ENCODE assay signal across 8 mouse cellular contexts in genomic region chrX:102157423-102157791, GRCm38 (mm10). TPM values are rescaled to one million over a fixed set of nuclear protein-coding genes. Genes with fewer than 3 reads are reported as not detected.
DNase-seq lines count a peak whose midpoint lies in the region; ATAC-seq and TF ChIP-seq lines count a peak whose summit lies in the region.

No protein-coding gene starts in this region.

- no peaks in the 10 kb centered on the region for H3K4me1 ChIP-seq in heart, embryonic 15.5 days (replicated peaks)
- no peaks in the 10 kb centered on the region for H3K4me1 ChIP-seq in ES-E14 (ENCODE audit: control insufficient read depth in 2 of 2, insufficient read depth in 2 of 2, low read length in 2 of 2, poor library complexity in 1 of 2)
- H3K4me1 ChIP-seq in forebrain, embryonic 16.5 days (replicated peaks; ENCODE audit: control insufficient read depth, insufficient read depth, low read length): 0 out of 2 replicates have a peak, but pooled peaks cover 2% of the 10 kb centered on the region

- 42% methylated on average over 5 of the region's 5 CpGs for WGBS in heart, embryonic 15.5 days
- 46% methylated on average over 5 of the region's 5 CpGs for whole genome bisulfite sequencing in forebrain, embryonic 16.5 days

- H3K27ac ChIP-seq in heart, embryonic 15.5 days: peak overlapping the region; percentile 79
- peak overlapping the region; percentile 3; the same call in 1 of the 2 replicates for H3K27ac ChIP-seq in ES-E14 (ENCODE audit: insufficient read depth, low read depth, low read length, poor library complexity, severe bottlenecking)
- H3K27ac ChIP-seq in forebrain, embryonic 16.5 days (ENCODE audit: low read length): peak overlapping the region; percentile 38; the same call in 1 of the 2 replicates

- intact Hi-C loops in gastrocnemius, postnatal 36 days (cut with DNase I): loop anchor here (5.0 kb wide), 2 partner anchors 35 to 325 kb away; no protein-coding TSS in a partner anchor

- no peaks in the 10 kb centered on the region for H3K27me3 ChIP-seq in heart, embryonic 15.5 days
- no peaks in the 10 kb centered on the region for H3K27me3 ChIP-seq in forebrain, embryonic 16.5 days (replicated peaks; ENCODE audit: control insufficient read depth, insufficient read depth, low read length)

- no peak for DNase-seq in heart, adult 11 months
- DNase-seq in ES-E14 (ENCODE audit: low read depth, low spot score) (no peak), MN1 (ENCODE audit: low spot score) (no peak)
- DNase-seq in layer of hippocampus, postnatal 14 days (ENCODE audit: low spot score in 2 of 2): no peak
- no peak for DNase-seq in gastrocnemius, postnatal 36 days

- H3K9ac ChIP-seq in heart, embryonic 15.5 days: peak overlapping the region; percentile 47; the same call in 1 of the 2 replicates
- H3K9ac ChIP-seq in ES-E14 (ENCODE audit: insufficient read depth, low read depth, low read length, poor library complexity, severe bottlenecking): peak overlapping the region; percentile 58
- H3K9ac ChIP-seq in forebrain, embryonic 16.5 days (replicated peaks; ENCODE audit: low read depth, low read length): no peak overlapping the region

- no peak for ATAC-seq in heart, embryonic 15.5 days (replicated peaks; ENCODE audit: insufficient number of reproducible peaks, insufficient read depth, low FRiP score, low read depth)
- ATAC-seq in forebrain, embryonic 16.5 days: no peak; the same call in 1 of the 2 replicates
- peak; percentile 21; the same call in 1 of the 2 replicates for ATAC-seq in megakaryocyte progenitor cell, adult 5-6 weeks (replicated peaks; ENCODE audit: poor library complexity)

- no peaks in the 10 kb centered on the region for H3K9me3 ChIP-seq in heart, embryonic 15.5 days (replicated peaks)
- H3K9me3 ChIP-seq in ES-E14 (ENCODE audit: control insufficient read depth, insufficient read depth, low read depth, low read length): no peaks in the 10 kb centered on the region
- H3K9me3 ChIP-seq in forebrain, embryonic 16.5 days (ENCODE audit: control insufficient read depth, low read length): no peaks in the 10 kb centered on the region

- peak overlapping the region; percentile 53 for H3K4me2 ChIP-seq in heart, embryonic 15.5 days
- peak overlapping the region; percentile 44 for H3K4me2 ChIP-seq in forebrain, embryonic 16.5 days (ENCODE audit: low read length)

- in situ Hi-C loops in ES-E14 (cut with MboI; ENCODE audit: low sequenced_read_pairs in 2 of 2, unreplicated experiment in 2 of 2): no loop called here

- H3K4me3 ChIP-seq in heart, embryonic 15.5 days: peak overlapping the region; percentile 58
- peak overlapping the region; percentile 49 to 65 for H3K4me3 ChIP-seq in ES-E14 (ENCODE audit: insufficient read depth in 1 of 2, low read depth in 1 of 2, low read length in 2 of 2, poor library complexity in 1 of 2, severe bottlenecking in 1 of 2)
- H3K4me3 ChIP-seq in forebrain, embryonic 16.5 days (replicated peaks; ENCODE audit: low read length): peak overlapping the region; percentile 43

- no peaks in the 10 kb centered on the region for H3K36me3 ChIP-seq in heart, embryonic 15.5 days
- H3K36me3 ChIP-seq in ES-E14 (ENCODE audit: control insufficient read depth, insufficient read depth, low read length, poor library complexity, severe bottlenecking): no peaks in the 10 kb centered on the region
- no peaks in the 10 kb centered on the region for H3K36me3 ChIP-seq in forebrain, embryonic 16.5 days (ENCODE audit: control insufficient read depth, insufficient read depth)

TF ChIP-seq in ES-E14, 5 proteins besides CTCF, POLR2A, EP300 and RAD21:
- TF ChIP-seq CHD2 (IDR thresholded peaks at IDR 0.05; ENCODE audit: low read depth, low read length): no peak
- TF ChIP-seq HCFC1 (IDR thresholded peaks at IDR 0.05; ENCODE audit: borderline replicate concordance, insufficient read depth, low read length): no peak
- no peak for TF ChIP-seq ZC3H11A (IDR thresholded peaks at IDR 0.05; ENCODE audit: borderline replicate concordance, low read depth, low read length)
- no peak for TF ChIP-seq ZNF384 (IDR thresholded peaks at IDR 0.05; ENCODE audit: low read depth, low read length)
- TF ChIP-seq MAFK (IDR thresholded peaks at IDR 0.05; ENCODE audit: insufficient read depth, low read depth, low read length): no peak

RNA-seq across cellular contexts. Expression of gene Ercc6l, which starts 0.5 kb away (rescaled TPM):
- 6.5 and 7.7 TPM in 2 replicates for polyA plus RNA-seq in heart, embryonic 15.5 days (2015; fragmentation: Nextera tagmentation; extraction: Ambion mirVana)
- 16.1 and 19.3 TPM in 2 replicates for total RNA-seq in ES-E14 (2012; rRNA removed)
- 3.8 and 5.2 TPM in 2 replicates for polyA plus RNA-seq in forebrain, embryonic 16.5 days (2015; fragmentation: Nextera tagmentation; extraction: Ambion mirVana)
- total RNA-seq in megakaryocyte progenitor cell, adult 5-6 weeks (2015): 22.3 and 29.5 TPM in 2 replicates
- 28.6 and 32.1 TPM in 2 replicates for total RNA-seq in megakaryocyte progenitor cell, adult 5-6 weeks (2017)
- total RNA-seq in layer of hippocampus, postnatal 14 days (2021): under 1 TPM; 0.29 to 0.62 TPM
- under 1 TPM; 0.12 to 0.15 TPM for total RNA-seq in gastrocnemius, postnatal 36 days (2021)

RNA-seq across cellular contexts. Expression of gene Rps4x, which starts 31.8 kb away (rescaled TPM):
- 431 and 436 TPM in 2 replicates for polyA plus RNA-seq in heart, embryonic 15.5 days (2015; fragmentation: Nextera tagmentation; extraction: Ambion mirVana)
- 1,621 and 1,818 TPM in 2 replicates for total RNA-seq in ES-E14 (2012; rRNA removed)
- 436 and 450 TPM in 2 replicates for polyA plus RNA-seq in forebrain, embryonic 16.5 days (2015; fragmentation: Nextera tagmentation; extraction: Ambion mirVana)
- total RNA-seq in megakaryocyte progenitor cell, adult 5-6 weeks (2015): 4,640 and 4,664 TPM in 2 replicates
- total RNA-seq in megakaryocyte progenitor cell, adult 5-6 weeks (2017): 2,298 and 2,758 TPM in 2 replicates
- total RNA-seq in layer of hippocampus, postnatal 14 days (2021): 100 to 1,000 TPM; 472 to 534 TPM
- total RNA-seq in gastrocnemius, postnatal 36 days (2021): 100 to 1,000 TPM; 438 to 509 TPM

RNA-seq across cellular contexts. Expression of gene Pin4, which starts 38.2 kb away (rescaled TPM):
- polyA plus RNA-seq in heart, embryonic 15.5 days (2015; fragmentation: Nextera tagmentation; extraction: Ambion mirVana): 33.8 and 51.0 TPM in 2 replicates
- total RNA-seq in ES-E14 (2012; rRNA removed): 36.4 and 85.2 TPM in 2 replicates
- polyA plus RNA-seq in forebrain, embryonic 16.5 days (2015; fragmentation: Nextera tagmentation; extraction: Ambion mirVana): 45.1 and 56.2 TPM in 2 replicates
- 54.6 and 65.3 TPM in 2 replicates for total RNA-seq in megakaryocyte progenitor cell, adult 5-6 weeks (2015)
- total RNA-seq in megakaryocyte progenitor cell, adult 5-6 weeks (2017): 102 and 124 TPM in 2 replicates
- 10 to 100 TPM; 34.4 to 39.2 TPM for total RNA-seq in layer of hippocampus, postnatal 14 days (2021)
- 10 to 100 TPM; 21.3 to 33.1 TPM for total RNA-seq in gastrocnemius, postnatal 36 days (2021)

Comparison
In these comparisons a context has a peak if more than half of its experiments do, and no peak if none do; other contexts are left out.
1. H3K27ac ChIP-seq: peak in every context shown above with its lines; median percentile 79 in heart, embryonic 15.5 days; 38 in forebrain, embryonic 16.5 days; 3 in ES-E14.
2. RNA of gene Ercc6l, which starts 0.5 kb away (total RNA-seq): 22.3 to 32.1 TPM in megakaryocyte progenitor cell, adult 5-6 weeks and 16.1 to 19.3 TPM in ES-E14; 0.29 to 0.62 TPM in layer of hippocampus, postnatal 14 days and 0.12 to 0.15 TPM in gastrocnemius, postnatal 36 days; every median in the first group is over 10 times any median in the second.
3. Peak in every context shown above with its lines, with median percentiles within 50 percentile points of each other: H3K4me3 ChIP-seq.